Mouse (Mus musculus) olfactory bulb, adult 2 months (tissue): ENCODE measurements at regions not wholly inside any gene's neighbourhood (a gene's known extent, or its start where the extent isn't known, plus 50 kb on each side); places are given as distances from the start of the nearest gene placed in this dataset.

Source experiments
- H3K27ac ChIP-seq: fragments of 200-500 bp; 2 replicates; pipeline ENCODE4 v1.5.1; 2012; ENCODE audit warnings: low read depth, low read length; ENCODE audit not compliant: insufficient read depth
- H3K4me1 ChIP-seq: fragments of 200-500 bp; 2 replicates; pipeline ENCODE4 v1.6.1; 2012; ENCODE audit warnings: low read length; ENCODE audit not compliant: control insufficient read depth, insufficient read depth
- H3K4me3 ChIP-seq: fragments of 200-500 bp; 2 replicates; pipeline ENCODE4 v1.5.1; 2012; ENCODE audit warnings: mild to moderate bottlenecking, low read depth, low read length, moderate library complexity; ENCODE audit not compliant: insufficient read depth
- CTCF ChIP-seq: fragments of 200-500 bp; IDR thresholded peaks from 2 replicates; pipeline ENCODE4 v1.5.1; 2012; ENCODE audit warnings: low read depth, mild to moderate bottlenecking, low read length, moderate library complexity; ENCODE audit not compliant: insufficient read depth
- POLR2A ChIP-seq: fragments of 200-500 bp; IDR thresholded peaks from 2 replicates; pipeline ENCODE4 v1.6.1; 2012; ENCODE audit warnings: mild to moderate bottlenecking, low read depth, low read length, moderate library complexity; ENCODE audit not compliant: insufficient read depth
- WGBS: fragments of 180-500 bp; shearing (Covaris S2); methylation state at CpG from one replicate; pipeline ENCODE4 v1.1.7; 2018; 5-methylcytosine and 5-hydroxymethylcytosine counted together

DNA sequence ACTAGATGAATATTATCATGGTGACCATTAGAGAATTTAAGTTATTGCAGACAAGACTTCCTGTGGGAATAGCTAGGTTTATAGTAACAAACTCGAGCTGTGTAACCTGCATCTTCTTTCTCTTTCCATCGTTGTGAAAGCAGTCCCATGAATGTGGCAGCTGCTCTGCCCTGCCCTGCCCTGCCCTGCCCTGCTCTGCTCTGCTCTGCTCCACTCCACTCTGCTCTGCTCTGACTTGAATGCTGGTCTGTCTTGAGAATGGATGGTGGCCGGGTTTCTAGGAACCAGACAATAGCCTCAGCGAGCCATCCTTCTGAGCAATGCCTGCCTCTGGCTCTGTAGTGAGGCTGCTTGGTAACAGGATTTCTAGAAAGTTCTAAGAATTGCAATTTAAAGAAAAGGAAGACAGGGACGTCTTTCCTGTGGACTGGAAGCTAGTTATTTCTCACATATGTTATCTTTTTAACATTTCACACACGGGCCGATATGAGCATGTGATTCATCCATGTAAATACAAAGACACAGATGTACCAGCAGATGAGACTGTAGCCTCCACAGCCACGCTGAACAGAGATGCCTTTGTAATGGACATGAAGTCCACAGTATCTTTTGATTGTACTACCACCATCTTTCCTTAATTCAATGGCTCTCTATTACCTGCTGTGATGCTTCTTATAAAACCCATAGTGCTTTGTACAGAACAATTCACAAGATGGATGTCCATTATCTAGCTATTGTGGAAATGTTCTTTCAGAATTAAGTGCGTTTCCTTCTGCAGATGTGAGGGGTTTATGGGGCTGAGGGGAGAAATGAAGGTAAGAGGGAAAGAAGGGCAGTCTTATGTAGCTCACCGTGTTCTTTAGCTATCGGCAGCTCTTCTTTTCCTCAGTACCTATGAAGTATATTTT, 295.4 kb downstream of the Arl4a start:
- WGBS = 58% methylated on average over 11 of the region's 11 CpGs
- no peak overlapping the region for H3K4me3 ChIP-seq
- no peak for TF ChIP-seq CTCF
- TF ChIP-seq POLR2A = no peak
- H3K4me1 ChIP-seq = peaks cover 3% of the 10 kb centered on the region; the same call in 1 of the 2 replicates
- H3K27ac ChIP-seq = peak overlapping the region; percentile 49

DNA sequence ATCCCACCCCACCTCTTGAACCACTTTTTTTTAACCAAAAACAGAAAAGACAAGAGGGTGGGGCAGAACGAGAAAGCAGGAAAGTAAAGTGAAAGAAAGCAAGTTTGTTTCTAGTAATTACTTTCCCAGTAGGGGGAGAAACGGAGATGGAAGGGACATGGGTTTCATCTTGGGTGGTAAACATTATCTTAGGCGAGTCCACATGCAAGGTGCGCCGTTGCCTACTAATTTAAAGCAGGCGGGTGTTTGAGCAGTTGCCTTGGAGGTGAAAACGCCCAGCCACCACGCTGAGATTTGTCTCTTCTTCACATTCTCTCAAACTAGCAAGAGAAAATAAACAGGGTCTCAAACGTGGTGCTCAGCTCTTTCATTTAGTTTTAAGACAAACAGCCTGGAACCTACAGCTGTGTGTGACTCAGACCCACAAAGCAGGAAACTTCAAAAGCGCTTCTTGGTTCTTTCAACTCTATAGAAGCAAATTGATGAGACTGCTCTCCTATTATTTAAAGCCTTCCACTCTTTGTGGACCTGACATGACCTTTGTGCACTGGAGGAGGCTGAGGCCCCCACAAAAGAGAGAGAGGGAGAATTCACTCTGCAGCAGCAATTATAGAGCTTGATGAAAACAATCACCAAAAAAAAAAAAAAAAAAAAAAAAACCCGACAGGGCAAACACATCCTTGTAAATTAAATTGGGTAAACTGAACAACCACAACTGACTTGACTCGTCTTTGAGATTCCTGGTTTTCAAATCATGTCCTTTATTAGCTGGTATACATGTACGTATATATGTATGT, 296.6 kb downstream of the Arl4a start:
- TF ChIP-seq POLR2A = no peak
- TF ChIP-seq CTCF = no peak
- WGBS = 31% methylated on average over 13 of the region's 13 CpGs
- Histone ChIP-seq H3K27ac (no peak overlapping the region), H3K4me3 (no peak overlapping the region), H3K4me1 (peaks cover 3% of the 10 kb centered on the region; the same call in 1 of the 2 replicates)

DNA sequence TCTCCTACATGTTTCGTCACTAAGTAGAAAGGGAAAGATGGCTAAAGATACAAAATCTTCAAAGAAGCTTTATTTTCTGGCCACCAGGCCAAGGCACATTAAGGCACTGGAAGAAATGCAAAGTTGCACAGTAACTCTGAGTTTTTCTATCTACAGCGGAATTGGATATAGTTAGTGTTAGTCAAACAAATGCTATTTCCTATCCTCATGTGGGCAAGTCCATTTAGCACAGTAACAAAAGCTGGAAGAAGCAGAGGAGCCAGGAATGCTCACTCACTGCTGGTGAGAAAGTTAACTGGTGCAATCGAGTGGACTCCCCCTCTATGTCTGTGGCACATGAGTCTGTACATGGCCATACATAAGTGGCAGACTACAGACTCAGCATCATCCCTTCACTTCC, 300.9 kb downstream of the Arl4a start:
- TF ChIP-seq POLR2A (no peak), CTCF (no peak)
- H3K27ac ChIP-seq = no peak overlapping the region
- no peaks in the 10 kb centered on the region for H3K4me1 ChIP-seq
- WGBS = 94% methylated on average over 3 of the region's 3 CpGs
- H3K4me3 ChIP-seq = no peak overlapping the region

DNA sequence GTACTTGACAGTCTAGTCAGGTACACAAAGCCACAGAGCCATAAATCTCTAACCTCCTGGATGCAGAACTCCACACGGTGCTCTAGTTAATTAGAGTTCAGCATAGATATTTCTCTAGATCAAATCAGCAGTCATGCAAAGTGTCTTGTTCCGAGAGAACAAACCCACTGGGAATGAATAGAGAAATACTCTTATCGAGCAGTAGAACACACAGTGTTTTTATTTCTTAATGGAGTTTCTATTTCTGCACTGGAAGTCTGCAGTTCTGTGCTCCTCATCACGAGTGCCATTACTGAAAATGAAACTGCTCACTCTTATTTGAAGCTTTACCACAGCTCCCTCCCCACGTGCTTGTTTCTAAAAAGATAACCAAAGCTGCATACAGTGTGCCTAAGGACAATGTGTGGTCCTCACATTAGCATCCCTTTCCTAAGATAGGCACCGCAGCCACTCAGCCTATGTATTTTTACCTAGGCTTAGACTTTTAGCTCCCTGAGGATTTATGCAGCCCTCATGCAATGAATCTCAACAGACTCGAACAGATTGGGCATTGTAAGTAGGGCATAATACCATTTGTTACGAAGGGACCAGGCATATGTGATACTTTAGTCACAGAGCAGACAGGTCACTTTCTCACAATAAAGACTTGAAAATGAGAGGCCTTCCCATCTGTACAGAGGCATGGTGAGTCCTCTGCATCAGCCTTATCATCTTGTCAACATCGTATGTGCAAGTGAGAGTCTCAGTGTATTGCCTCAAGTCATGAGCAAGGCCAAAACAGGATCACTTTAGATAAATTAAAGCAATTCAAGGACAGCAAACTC, 301.5 kb downstream of the Arl4a start:
- no peak overlapping the region for H3K27ac ChIP-seq
- 59% methylated on average over 9 of the region's 9 CpGs for WGBS
- no peaks in the 10 kb centered on the region for H3K4me1 ChIP-seq
- no peak for TF ChIP-seq POLR2A
- TF ChIP-seq CTCF = no peak
- no peak overlapping the region for H3K4me3 ChIP-seq

DNA sequence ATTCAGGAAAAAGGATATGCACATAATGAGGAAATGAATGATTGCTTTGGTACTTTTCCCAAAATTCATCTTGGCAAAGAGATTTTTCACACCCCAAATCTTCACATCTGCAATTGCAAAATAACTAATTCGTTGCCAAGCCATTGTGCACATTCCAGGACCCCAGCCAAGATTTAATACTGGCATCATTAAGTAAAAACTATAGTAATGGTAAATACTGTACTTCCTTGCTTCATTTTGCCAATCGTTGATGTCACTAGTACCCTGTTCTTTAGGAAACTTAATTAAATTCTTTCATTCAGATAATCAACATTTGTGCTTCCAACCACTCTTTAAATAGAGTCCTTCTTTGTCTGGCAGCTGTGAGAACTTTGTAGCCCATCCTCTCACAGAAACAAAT, 303.6 kb downstream of the Arl4a start:
- no peak overlapping the region for H3K4me3 ChIP-seq
- WGBS = 11% methylated on average over 2 of the region's 2 CpGs
- H3K4me1 ChIP-seq = no peaks in the 10 kb centered on the region
- TF ChIP-seq POLR2A = no peak
- no peak for TF ChIP-seq CTCF
- no peak overlapping the region for H3K27ac ChIP-seq

DNA sequence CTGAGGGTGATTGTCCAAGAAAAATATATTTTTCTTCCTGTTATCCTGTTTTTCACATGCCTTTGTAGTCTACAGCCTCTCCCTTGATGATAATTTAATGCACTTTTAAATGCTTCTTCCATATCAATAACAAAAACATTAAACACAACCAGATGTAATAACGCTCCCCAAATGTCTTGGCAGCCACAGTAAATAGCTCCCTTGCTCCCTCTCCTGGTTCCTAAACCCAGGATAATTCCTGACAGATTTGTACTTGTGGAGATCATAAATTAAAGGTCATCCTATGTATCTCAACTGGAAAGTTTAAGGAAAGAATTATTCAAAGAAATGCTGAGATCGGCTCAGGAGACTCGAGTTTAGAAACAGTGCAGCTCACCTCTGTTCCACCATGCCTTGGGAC, 306.6 kb downstream of the Arl4a start:
- Histone ChIP-seq H3K27ac (no peak overlapping the region), H3K4me3 (no peak overlapping the region), H3K4me1 (no peaks in the 10 kb centered on the region)
- 81% methylated on average over 3 of the region's 3 CpGs for WGBS
- TF ChIP-seq CTCF (no peak), POLR2A (no peak)

DNA sequence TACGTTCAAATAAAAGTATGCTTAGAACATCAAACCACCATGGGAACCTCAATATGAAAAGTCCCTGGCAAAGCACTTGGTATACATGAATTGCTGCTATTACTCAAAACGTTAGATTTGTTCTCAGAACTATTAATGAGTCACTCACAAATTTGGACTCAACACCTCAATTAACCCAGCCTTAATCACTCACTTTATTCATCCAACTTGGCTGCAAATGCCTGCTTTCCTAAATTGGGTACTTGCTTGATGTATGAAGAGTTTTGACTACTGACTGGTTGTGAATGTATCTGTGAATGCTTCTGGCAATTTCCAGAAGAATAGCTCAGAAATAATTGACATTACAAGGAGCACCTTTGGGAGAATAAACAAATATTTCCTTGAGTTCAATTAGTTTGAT, 308.6 kb downstream of the Arl4a start:
- H3K4me1 ChIP-seq = no peaks in the 10 kb centered on the region
- TF ChIP-seq CTCF = no peak
- no peak for TF ChIP-seq POLR2A
- WGBS = 48% methylated on average over 2 of the region's 2 CpGs
- H3K4me3 ChIP-seq = no peak overlapping the region
- H3K27ac ChIP-seq = no peak overlapping the region

DNA sequence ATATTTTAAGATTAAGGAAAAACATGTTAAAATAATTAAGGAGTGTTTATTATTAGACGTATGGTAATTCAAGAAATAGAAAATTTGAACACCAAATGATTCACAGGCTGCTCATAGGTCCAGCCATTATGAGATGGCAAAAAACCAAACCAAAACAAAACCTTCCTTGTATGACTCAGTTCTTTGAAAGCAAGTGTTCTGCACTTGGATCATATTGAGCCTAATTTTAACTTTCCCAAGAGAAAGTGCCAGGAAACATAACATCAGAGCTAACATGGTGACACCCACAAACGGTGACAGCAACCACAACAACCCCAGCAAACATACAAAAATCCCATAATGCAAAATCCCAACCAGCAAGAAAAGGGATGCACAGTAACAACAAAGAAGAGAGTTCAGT, 313.7 kb downstream of the Arl4a start:
- H3K27ac ChIP-seq = no peak overlapping the region
- no peaks in the 10 kb centered on the region for H3K4me1 ChIP-seq
- no peak for TF ChIP-seq POLR2A
- no peak for TF ChIP-seq CTCF
- H3K4me3 ChIP-seq = no peak overlapping the region
- 45% methylated on average over 2 of the region's 2 CpGs for WGBS

DNA sequence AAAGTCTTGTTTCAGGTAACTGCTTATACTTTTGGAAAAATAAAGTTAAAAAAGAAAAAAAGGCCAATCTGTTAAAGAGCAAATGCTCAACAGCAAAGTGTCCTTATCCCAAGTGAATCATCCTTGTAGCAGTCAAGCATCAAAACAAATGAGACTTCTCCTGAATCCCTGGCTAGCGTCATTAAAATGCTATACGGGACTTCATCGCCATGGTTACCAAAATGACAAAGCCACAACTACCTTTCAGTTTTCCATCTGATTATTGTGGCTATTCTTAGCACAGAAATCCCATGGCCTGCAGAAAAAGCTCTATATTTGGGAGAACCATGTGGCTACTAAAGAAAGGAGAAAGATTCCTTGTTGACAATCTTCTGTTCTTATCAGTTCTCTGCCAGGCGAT, 322.7 kb downstream of the Arl4a start:
- Histone ChIP-seq H3K4me1 (peaks cover 3% of the 10 kb centered on the region), H3K27ac (no peak overlapping the region), H3K4me3 (no peak overlapping the region)
- TF ChIP-seq CTCF = no peak
- no peak for TF ChIP-seq POLR2A
- WGBS = 60% methylated on average over 4 of the region's 4 CpGs
